Mouse (Mus musculus): ENCODE data around the gene Synj2. TPM values are rescaled to one million over a fixed set of nuclear protein-coding genes. Genes with fewer than 3 reads are reported as not detected.

The Synj2 gene
- total and polyA plus RNA-seq, 3 experiments = 1.2 to 2.5 TPM; not detected in 1

DNA sequence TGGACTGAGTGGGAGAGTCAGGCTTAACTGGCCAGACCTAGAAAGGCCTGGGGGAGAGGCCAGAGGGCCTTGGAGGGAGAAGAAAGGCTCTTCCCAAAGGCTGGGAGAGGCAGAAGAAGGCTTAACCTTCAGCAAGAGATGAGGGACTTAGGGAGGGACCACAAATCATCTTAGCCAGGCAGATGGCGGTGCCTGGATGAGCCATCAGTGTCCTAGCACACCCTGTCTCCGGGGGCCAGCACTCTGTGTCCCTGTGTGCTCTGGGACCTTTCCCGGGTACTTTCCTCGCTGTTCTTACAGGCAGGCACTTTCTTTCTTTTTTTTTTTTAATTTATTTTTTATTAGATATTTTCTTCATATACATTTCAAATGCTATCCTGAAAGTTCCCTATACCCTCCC, 31.4 kb upstream of the Synj2 start:
- Histone ChIP-seq H3K4me1 (ENCODE audit: control insufficient read depth in 1 of 2, insufficient read depth in 2 of 2, low read length in 2 of 2) (no peaks in the 10 kb centered on the region), H3K9me3 (replicated peaks; ENCODE audit: insufficient read depth, low read length) (no peaks in the 10 kb centered on the region), H3K9ac (ENCODE audit: control insufficient read depth, low read depth, low read length, poor library complexity, severe bottlenecking) (no peak overlapping the region), H3K27ac (ENCODE audit: control insufficient read depth, low read depth, low read length) (no peak overlapping the region), H3K79me2 (ENCODE audit: control insufficient read depth, insufficient read depth, low read length, poor library complexity) (no peaks in the 10 kb centered on the region), H3K27me3 (ENCODE audit: control insufficient read depth in 1 of 2, insufficient read depth in 2 of 2, low read length in 2 of 2) (no peaks in the 10 kb centered on the region), H3K36me3 (ENCODE audit: control insufficient read depth in 1 of 2, insufficient read depth in 2 of 2, low read length in 2 of 2) (peaks cover 0 to 3% of the 10 kb centered on the region in 2 experiments; a peak in 1 of 4 replicates), H3K4me3 (ENCODE audit: control insufficient read depth in 1 of 2, insufficient read depth in 1 of 2, low read depth in 2 of 2, low read length in 2 of 2) (no peak overlapping the region)
- TF ChIP-seq RAD21 (IDR thresholded peaks at IDR 0.05; ENCODE audit: low read depth, low read length) (no peak), KAT2A (conservative IDR thresholded peaks at IDR 0.05; ENCODE audit: low read depth, low read length) (no peak), MYB (IDR thresholded peaks at IDR 0.05; ENCODE audit: low read depth, low read length) (no peak), SIN3A (IDR thresholded peaks at IDR 0.05; ENCODE audit: low read length) (no peak), MAFK (IDR thresholded peaks at IDR 0.05; ENCODE audit: borderline replicate concordance, low read depth, low read length) (no peak), MEF2A (IDR thresholded peaks at IDR 0.05; ENCODE audit: extremely low read depth, insufficient replicate concordance, low read depth, low read length, poor library complexity, severe bottlenecking) (no peak)
- no peak for DNase-seq (ENCODE audit: low read depth, low spot score)

DNA sequence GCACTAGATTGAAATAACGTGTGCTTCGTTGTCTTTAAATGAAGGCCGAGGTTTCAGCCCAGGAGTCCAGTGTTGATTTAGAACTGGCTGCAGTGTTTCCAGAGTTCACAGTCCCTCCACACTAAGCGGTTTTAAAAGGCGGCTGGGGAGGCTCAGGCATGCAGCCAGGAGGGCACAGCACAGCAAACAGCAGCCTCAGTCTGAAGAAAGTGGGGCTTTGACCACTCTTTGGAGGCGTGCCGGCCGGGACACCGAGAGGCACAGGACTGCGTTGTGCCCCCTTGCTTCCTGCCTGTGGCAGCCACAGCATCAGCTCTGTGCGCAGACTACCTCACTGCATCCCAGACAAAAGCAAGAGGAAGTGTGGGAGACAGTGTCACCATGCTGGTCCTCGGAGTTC, 29.5 kb upstream of the Synj2 start:
- Histone ChIP-seq H3K27ac (ENCODE audit: control insufficient read depth, low read depth, low read length) (no peak overlapping the region), H3K36me3 (ENCODE audit: control insufficient read depth in 1 of 2, insufficient read depth in 2 of 2, low read length in 2 of 2) (no peaks in the 10 kb centered on the region), H3K4me1 (ENCODE audit: control insufficient read depth in 1 of 2, insufficient read depth in 2 of 2, low read length in 2 of 2) (no peaks in the 10 kb centered on the region), H3K9me3 (replicated peaks; ENCODE audit: insufficient read depth, low read length) (no peaks in the 10 kb centered on the region), H3K4me3 (ENCODE audit: control insufficient read depth in 1 of 2, insufficient read depth in 1 of 2, low read depth in 2 of 2, low read length in 2 of 2) (no peak overlapping the region), H3K9ac (ENCODE audit: control insufficient read depth, low read depth, low read length, poor library complexity, severe bottlenecking) (no peak overlapping the region), H3K79me2 (ENCODE audit: control insufficient read depth, insufficient read depth, low read length, poor library complexity) (no peaks in the 10 kb centered on the region), H3K27me3 (ENCODE audit: control insufficient read depth in 1 of 2, insufficient read depth in 2 of 2, low read length in 2 of 2) (no peaks in the 10 kb centered on the region)
- no peak for DNase-seq (ENCODE audit: low read depth, low spot score)
- TF ChIP-seq ETS1 (IDR thresholded peaks at IDR 0.05; ENCODE audit: low read depth, low read length) (no peak), TAL1 (IDR thresholded peaks at IDR 0.05; ENCODE audit: low read length) (no peak), JUND (IDR thresholded peaks at IDR 0.05; ENCODE audit: low read depth, low read length) (no peak), CHD2 (IDR thresholded peaks at IDR 0.05; ENCODE audit: low read length) (no peak), ZKSCAN1 (IDR thresholded peaks at IDR 0.05; ENCODE audit: low read depth, low read length) (no peak), MAFK (IDR thresholded peaks at IDR 0.05; ENCODE audit: borderline replicate concordance, low read depth, low read length) (no peak), USF1 (IDR thresholded peaks at IDR 0.05; ENCODE audit: low read depth, low read length) (no peak), EP300 (IDR thresholded peaks at IDR 0.05; ENCODE audit: low read depth in 1 of 2, low read length in 2 of 2) (no peak), ZNF384 (IDR thresholded peaks at IDR 0.05; ENCODE audit: low read depth, low read length) (no peak), RAD21 (IDR thresholded peaks at IDR 0.05; ENCODE audit: low read depth, low read length) (no peak), POLR2A (IDR thresholded peaks at IDR 0.05; ENCODE audit: control insufficient read depth in 1 of 2, insufficient read depth in 1 of 2, low read depth in 1 of 2, low read length in 2 of 2, poor library complexity in 1 of 2) (no peak), SIN3A (IDR thresholded peaks at IDR 0.05; ENCODE audit: low read length) (no peak)

DNA sequence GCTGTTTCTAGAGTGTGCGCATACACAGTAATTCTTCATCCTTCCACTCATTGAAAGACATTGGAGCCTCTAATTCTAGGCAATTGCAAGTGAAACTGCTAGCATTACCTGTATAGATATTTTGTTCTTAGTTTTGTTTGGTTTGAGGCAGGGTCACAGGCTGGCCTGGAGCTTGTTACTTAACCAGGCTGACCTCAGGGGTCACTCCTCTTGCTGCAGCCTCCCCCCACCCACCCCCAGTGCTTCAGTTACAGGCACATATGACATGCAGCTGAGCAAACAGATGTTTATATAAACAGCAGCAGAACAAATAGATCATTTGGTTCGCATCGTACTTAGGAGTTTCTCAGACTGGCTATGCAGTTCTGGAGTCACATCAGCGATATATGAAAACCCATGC, 28.3 kb upstream of the Synj2 start:
- Histone ChIP-seq H3K4me3 (ENCODE audit: control insufficient read depth in 1 of 2, insufficient read depth in 1 of 2, low read depth in 2 of 2, low read length in 2 of 2) (no peak overlapping the region), H3K4me1 (ENCODE audit: control insufficient read depth in 1 of 2, insufficient read depth in 2 of 2, low read length in 2 of 2) (no peaks in the 10 kb centered on the region), H3K9ac (ENCODE audit: control insufficient read depth, low read depth, low read length, poor library complexity, severe bottlenecking) (no peak overlapping the region), H3K79me2 (ENCODE audit: control insufficient read depth, insufficient read depth, low read length, poor library complexity) (no peaks in the 10 kb centered on the region), H3K36me3 (ENCODE audit: control insufficient read depth in 1 of 2, insufficient read depth in 2 of 2, low read length in 2 of 2) (no peaks in the 10 kb centered on the region; a peak in 1 of 4 replicates), H3K9me3 (replicated peaks; ENCODE audit: insufficient read depth, low read length) (no peaks in the 10 kb centered on the region), H3K27me3 (ENCODE audit: control insufficient read depth in 1 of 2, insufficient read depth in 2 of 2, low read length in 2 of 2) (no peaks in the 10 kb centered on the region), H3K27ac (ENCODE audit: control insufficient read depth, low read depth, low read length) (no peak overlapping the region)
- TF ChIP-seq EP300 (IDR thresholded peaks at IDR 0.05; ENCODE audit: low read depth in 1 of 2, low read length in 2 of 2) (no peak), BHLHE40 (IDR thresholded peaks at IDR 0.05; ENCODE audit: borderline replicate concordance, low read depth, low read length) (no peak), ZNF384 (IDR thresholded peaks at IDR 0.05; ENCODE audit: low read depth, low read length) (no peak), GABPA (IDR thresholded peaks at IDR 0.05; ENCODE audit: low read depth, low read length) (no peak), RAD21 (IDR thresholded peaks at IDR 0.05; ENCODE audit: low read depth, low read length) (no peak), POLR2A (IDR thresholded peaks at IDR 0.05; ENCODE audit: control insufficient read depth in 1 of 2, insufficient read depth in 1 of 2, low read depth in 1 of 2, low read length in 2 of 2, poor library complexity in 1 of 2) (no peak), USF1 (IDR thresholded peaks at IDR 0.05; ENCODE audit: low read depth, low read length) (no peak), UBTF (IDR thresholded peaks at IDR 0.05; ENCODE audit: borderline replicate concordance, insufficient read depth, low read depth, low read length) (no peak), JUND (IDR thresholded peaks at IDR 0.05; ENCODE audit: low read depth, low read length) (no peak), SMC3 (IDR thresholded peaks at IDR 0.05; ENCODE audit: low read depth, low read length) (no peak), TCF12 (IDR thresholded peaks at IDR 0.05; ENCODE audit: low read depth, low read length) (no peak), ZKSCAN1 (IDR thresholded peaks at IDR 0.05; ENCODE audit: low read depth, low read length) (no peak), KAT2A (conservative IDR thresholded peaks at IDR 0.05; ENCODE audit: low read depth, low read length) (no peak), SIN3A (IDR thresholded peaks at IDR 0.05; ENCODE audit: low read length) (no peak), GATA1 (IDR thresholded peaks at IDR 0.05; ENCODE audit: low read depth, low read length) (no peak), ZMIZ1 (IDR thresholded peaks at IDR 0.05; ENCODE audit: low read depth, low read length) (no peak), POLR2AphosphoS2 (IDR thresholded peaks at IDR 0.05; ENCODE audit: low read length) (no peak), TBP (IDR thresholded peaks at IDR 0.05; ENCODE audit: low read depth, low read length) (no peak)
- no peak for DNase-seq (ENCODE audit: low read depth, low spot score)
